Mouse (Mus musculus): ENCODE results near the gene Tbc1d30.

The Tbc1d30 gene

DNA sequence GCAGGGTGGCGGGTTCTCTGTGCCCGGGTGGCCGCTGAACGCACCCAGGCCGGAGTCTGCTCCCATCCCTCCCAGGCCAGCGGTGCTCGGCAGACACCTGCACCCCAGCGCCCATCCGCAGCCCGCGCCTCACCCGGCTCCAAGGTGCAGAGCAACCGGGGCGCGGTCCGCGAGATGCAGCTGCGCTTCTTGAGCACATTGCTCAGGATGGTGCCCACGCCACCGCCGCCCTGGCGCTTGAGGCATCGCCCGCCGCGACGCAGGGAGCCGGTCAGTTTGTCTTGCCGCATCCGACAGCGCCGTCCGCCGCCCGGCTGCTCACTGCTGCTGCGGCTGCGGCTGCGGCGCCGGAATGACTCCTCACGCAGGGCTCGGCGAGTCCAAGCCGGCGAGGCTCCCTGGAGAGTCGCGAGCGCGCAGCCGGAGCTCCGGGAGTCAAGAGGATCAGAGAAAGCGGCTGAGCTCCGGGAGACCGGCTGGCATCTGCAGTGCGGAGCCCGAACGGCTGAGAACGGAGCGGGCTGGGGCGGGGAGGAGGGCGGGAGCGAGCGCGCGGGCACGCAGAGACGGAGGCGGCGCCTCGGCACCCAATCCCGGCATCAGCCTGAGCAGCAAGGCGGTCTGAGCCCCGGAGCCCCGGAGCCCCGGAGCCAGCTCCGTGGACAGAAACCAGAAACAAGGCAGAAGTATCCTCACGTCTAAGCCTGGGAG, 40.4 kb downstream of the Tbc1d30 start:
- DNase-seq (ENCODE audit: low spot score), result peak; percentile 74

DNA sequence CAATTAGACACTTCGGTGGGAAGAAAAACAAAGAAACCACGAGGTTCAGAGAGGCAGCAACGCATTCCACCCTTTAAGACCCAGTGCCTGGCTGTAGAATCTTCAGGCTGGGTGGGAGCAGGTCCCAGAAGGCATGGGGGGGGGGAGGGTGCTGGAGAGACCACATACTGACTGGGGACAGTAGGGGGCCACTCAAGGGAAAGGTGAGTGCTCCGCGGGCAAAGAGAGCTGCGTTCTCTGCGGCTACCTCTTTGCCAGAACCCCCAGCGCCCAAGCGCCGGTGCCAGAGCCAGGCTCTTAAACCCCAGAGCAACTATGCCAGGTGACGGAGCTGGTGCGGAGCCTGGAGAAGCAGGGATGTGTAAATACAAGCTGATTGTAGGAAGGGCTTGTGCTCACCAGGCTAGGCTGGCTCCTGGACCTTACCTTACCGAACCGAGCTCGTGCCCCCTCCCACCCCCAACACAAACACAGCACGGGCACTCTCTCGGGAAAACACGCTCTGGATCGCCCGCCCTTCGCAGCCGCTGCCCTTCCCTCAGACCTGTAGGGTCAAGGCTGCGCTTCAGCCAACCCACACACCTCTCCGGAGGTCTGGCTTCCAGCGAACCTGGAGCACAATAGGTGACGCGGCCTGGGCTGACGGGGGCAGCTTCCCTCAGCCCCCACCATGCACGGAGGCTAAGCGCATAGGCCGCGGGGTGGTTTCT, 41.1 kb downstream of the Tbc1d30 start:
- no peak for DNase-seq (ENCODE audit: low spot score)

DNA sequence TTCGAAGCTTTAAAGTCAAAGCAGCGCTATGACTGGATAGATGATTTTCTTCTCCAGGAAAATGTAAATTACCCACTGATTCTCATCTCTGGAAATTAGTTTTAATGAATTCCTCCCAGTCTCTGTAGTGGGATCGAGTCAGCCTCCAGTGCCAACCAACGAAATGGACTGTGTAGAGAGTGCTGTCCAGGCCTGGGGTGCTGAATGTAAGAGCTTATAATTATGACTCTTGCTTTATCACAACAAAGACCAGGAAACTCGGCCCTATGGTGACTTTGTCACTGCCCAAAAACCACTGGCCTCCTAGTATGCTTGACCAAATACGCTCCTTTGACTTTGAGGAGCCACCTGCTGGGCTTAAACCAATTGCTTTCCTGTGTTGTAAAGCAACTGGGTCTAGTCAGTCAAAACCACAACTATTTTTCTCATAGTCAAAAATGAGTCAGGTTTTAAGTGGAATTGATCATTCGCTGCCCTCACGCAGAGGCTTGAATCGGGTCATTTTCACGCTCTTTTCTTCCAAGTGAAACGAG, 41.9 kb downstream of the Tbc1d30 start:
- no peak for DNase-seq (ENCODE audit: low spot score)

DNA sequence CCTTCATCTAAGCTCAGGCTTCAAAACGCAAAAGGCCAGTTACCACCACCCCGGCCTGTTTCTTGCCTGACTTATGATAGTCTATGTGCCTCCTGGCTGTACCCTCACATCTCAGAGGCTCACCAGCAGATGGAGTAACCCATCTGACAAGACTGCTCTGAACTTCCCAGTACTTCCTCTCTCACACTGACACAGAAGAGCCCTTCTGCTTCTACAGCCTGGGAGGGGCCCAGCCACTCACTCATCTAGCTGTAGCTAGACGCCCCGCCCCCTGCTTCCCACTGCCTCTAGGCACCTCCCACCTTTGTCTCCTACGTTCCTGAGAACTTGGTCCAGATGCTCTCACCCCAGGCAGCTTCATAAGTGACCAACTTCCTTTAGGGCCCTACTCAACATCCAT, 45.6 kb downstream of the Tbc1d30 start:
- peak; percentile 54 for DNase-seq (ENCODE audit: low spot score)

DNA sequence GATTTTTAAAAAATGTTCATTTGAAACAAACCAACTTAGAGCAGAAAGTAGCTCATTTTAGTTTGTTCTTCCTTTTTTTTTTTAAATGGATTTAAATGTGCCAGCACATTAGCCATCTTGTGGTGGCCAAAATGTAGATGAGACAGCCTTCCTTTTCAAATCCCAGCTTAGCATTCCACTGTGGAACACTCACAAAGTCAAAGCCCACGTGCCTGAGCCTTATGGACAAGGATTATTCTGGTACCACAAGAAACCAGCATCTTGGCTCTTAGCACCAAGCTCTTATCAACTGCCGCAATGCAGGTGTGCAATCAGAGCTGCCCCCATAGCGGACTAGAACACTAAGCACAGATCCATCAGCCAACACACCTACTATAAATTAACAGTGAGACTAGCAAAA, 47.5 kb downstream of the Tbc1d30 start:
- no peak for DNase-seq (ENCODE audit: low spot score)

DNA sequence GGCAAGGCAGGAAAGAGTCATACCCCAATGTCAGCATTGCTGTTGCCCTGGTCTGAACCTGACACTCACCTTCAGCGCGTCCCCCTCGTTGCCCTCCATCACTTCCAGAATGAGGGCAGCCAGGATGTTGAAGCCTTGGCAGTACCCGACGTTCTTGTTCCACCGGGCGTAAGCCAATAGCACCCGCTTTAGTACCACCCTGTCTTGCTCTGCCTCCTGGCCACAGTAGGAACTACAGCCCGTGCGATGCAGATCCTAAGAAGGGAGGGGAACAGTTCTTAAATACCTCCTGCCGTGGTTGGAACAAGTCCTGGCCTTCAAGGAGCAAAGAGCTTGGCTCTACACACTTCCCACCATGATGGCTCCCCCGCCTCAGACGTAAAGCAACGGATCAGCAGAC, 49.2 kb downstream of the Tbc1d30 start:
- no peak for DNase-seq (ENCODE audit: low spot score)

DNA sequence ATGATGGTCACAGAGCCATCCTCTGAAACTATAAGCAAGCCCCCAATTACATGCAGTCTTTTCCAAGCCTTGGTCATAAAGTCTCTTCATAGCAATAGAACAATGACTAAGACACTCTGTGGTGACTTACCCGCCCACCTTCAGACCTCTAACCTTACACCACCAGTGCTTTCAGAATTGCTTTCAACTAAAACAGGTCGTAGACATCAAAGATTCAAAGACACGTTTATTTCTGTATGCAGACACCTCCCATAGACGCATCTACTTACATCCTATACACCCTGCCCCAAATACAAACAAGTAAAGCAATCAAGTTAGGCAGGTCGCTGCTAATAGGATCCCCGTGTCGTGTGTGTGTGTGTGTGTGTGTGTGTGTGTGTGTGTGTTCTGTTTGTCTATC, 50.4 kb downstream of the Tbc1d30 start:
- no peak for DNase-seq (ENCODE audit: low spot score)

DNA sequence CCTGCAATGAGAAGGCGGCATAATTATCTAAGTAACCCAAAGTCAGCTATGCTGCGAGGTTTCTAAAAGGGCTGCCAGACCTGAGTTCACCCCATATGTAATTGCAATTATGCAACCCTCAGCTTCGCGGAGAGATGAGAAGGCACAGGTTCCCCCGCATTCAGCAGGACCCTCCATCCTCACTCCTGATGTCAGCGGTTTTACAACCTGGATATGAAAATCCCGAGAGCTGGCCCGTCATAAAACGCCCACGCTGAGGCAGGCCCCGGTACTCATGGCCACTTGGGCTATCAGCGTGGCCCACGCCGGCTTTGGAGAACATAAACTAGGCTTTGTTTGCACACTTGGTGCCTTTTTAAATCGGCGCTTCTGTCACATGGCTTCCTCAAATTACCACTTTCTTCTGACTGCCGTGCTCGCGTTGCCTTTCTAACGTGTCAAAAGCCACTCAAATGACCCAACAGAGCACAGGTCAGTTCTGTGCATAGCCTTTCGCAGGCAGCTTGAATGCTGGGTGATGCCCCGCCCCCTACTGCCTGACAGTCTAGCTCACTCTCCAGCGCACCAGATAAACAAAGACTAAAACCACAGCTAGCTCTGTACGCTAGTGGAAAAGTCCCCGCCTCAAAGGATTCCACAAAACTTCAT, 53.9 kb downstream of the Tbc1d30 start:
- DNase-seq (ENCODE audit: low spot score), result no peak

DNA sequence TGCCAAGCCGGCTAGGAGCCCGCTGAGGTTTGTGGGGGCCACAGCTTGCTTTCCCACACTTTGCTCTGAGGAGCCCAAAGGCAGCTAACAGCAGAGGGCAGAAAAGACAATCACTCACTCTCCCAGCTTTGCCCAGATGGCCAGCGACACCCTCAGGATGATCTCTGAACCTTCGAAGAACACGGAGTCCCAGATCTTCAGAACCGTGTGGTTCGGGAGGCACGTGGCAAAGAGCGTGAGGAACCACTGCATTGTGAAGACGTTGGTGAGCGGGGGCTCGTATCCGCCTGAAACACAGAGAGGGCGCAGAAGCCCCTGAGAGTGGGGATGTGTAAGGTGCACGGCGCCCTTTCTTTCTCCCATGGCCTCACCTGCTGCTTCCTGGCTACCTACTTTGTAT, 56.6 kb downstream of the Tbc1d30 start:
- no peak for DNase-seq (ENCODE audit: low spot score)

DNA sequence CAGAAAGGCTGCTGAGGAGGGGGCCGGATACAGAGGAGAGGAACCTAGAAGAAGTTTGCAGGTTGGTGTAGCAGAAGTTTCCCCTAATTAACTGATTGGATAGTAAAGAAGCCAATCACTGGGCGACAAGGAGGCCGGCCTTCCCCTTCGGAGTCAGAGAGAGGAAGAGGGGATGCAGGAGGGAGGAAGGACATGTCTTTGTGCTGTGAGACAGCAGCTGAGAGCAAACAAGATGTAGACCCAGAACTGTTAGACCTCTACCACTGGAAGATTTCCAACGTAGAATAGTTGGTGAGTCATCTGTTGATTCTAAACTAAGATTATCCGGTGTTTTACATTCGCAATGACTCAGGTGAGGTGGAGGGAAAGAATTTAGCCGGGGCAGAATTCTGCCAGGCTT, 57.2 kb downstream of the Tbc1d30 start:
- DNase-seq (ENCODE audit: low spot score), result no peak

DNA sequence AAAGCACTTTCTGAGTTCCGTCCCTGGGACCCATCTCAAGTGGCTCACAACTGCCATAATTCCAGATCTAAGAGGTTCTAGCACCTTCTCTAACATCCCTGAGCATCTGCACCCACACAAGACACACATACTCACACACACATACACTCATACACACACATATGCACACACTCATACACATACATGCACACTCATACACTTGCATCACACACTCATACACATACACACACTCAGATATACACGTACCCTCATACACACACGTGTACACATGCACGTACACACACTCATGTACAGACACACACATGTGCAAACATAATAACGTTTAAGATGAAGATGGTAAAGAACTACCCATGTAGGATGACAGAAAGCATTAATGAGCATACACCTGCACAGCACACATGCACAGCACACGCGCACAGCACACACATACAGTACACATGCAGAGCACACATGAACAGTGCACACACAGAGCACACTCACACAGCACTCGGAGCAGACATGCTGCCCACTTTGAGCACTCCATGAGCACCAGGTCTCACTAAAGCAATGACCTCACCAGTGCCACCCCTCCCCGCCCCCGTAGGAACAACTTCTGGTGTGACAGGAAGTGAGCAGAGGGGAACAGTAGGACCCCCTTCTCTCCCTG, 59.7 kb downstream of the Tbc1d30 start:
- no peak for DNase-seq (ENCODE audit: low spot score)

DNA sequence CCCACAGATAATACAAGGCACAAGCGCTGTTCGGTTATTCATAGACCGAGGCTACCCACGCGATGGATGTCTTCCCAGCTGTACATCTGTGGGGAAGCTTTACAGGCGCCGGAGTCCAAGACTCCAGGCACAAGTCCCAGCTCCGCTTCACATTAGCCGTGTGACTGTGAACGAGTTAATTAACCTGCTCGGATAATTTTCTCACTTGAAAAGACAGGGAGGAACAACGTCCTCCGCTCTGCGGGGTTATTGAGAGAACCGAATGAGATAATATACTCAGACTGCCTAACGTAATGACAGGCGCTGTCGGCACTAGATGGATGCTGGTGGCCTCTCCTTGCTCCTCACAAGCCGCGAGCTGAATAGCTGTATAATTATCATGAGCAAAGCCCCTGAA, 60.4 kb downstream of the Tbc1d30 start:
- DNase-seq (ENCODE audit: low spot score), result peak; percentile 75

DNA sequence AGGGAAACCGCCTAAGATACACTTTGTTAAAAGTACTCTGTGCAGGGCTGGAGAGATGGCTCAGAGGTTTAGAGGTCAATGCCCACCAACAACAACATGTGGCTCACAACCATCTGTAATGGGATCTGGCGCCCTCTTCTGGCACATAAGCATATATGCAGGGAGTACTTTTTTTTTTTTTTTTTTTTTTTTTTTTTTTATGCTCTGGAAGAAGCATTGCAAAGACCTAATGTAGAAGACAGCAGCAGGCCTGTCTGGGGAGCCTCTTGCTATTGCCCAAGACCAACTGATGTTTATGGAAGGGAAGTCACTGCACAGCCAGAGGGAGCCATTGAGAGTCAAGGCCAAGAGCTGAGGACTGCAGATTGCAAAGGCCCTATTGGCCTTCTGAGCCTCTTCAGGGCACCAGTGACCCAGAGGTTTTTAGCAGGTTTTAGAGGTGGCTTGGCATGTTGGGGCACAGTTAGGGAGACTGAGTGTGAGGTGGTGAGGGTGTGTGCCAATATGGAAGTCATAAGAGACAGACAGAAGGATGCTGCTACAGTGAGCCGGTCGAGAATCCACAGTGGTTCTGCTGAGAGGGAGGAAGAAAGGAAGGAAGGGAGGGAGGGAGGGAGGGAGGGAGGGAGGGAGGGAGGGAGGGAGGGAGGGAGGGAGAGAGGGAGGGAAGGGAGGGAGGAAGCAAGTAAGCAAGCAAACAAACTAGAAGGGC, 61.0 kb downstream of the Tbc1d30 start:
- no peak for DNase-seq (ENCODE audit: low spot score)

DNA sequence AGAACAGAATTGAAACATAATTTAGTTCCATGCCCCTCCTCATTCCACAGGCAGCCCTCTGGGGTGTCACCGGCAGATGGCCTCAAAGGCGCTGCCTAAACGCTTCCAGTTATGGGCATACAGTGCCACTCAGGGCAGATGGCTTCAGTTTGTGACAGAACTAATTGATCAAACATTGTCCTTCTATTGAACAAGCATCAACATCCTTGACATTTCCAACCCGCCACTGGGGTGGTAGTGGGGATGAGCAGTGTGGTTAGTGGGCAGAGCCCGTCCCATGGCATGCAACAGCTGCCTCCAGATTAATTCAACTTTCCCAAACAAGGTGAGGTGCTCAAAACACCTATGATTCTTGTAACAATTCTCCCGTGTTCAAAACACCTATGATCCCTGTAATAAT, 68.2 kb downstream of the Tbc1d30 start:
- no peak for DNase-seq (ENCODE audit: low spot score)

DNA sequence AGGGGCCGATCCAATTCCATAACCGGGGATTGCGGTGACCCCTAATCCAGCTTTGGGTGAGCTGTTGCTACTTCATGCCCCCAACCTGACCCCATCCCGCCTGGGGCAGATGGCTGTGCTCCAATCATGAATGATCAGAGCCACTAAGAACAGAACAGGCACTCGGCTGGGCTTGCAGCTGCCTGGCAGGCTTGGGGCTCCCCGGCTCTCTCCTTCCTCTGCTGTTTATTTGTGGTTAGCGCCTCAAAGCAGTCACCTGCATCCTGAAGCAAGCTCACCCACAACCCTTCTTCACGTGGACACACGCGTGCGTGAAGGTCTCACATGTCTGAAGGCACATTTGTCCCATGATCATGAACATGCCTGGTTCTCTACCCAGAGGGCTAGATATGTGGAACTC, 68.6 kb downstream of the Tbc1d30 start:
- no peak for DNase-seq (ENCODE audit: low spot score)

DNA sequence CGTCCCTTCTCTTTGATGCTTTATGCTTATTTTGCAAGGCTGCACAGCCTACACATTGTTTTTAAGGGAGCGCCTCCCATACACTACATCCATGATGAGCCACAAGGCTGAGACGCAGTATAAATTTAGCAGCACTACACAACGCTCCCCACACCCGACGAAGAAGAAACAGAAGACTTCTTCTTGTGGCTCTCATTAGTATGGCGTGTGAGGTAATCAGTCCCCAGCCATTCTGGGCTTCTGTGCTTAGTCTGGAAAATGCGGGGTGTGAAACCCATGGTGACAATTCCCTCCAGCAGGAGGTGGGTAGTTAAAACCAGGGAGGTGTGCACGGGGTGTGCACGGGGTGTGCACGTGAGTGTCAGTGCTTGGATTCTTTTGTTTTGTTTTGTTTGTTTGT, 70.1 kb downstream of the Tbc1d30 start:
- DNase-seq (ENCODE audit: low spot score), result no peak

DNA sequence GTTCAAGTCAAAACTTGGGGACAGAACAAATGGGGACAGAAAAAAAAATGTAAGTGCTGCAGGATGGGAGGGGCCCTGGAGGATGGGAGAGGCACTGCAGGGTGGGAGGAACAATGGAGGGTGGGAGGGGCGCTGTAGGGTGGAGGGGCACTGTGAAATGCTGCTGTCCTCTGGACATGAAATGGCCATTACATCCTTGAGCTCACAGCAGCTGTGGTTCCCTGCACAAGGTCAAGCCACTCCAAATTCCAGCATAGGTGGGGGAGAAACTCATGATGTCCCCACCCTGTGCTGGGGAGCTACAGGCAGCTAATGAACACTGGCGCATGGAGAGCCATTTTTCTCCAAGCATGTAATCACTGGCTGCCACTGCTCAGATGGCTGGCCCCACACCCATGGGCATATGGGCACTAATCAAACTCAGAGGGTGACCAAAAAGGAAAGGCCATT, 74.0 kb downstream of the Tbc1d30 start:
- DNase-seq (ENCODE audit: low spot score), result no peak

DNA sequence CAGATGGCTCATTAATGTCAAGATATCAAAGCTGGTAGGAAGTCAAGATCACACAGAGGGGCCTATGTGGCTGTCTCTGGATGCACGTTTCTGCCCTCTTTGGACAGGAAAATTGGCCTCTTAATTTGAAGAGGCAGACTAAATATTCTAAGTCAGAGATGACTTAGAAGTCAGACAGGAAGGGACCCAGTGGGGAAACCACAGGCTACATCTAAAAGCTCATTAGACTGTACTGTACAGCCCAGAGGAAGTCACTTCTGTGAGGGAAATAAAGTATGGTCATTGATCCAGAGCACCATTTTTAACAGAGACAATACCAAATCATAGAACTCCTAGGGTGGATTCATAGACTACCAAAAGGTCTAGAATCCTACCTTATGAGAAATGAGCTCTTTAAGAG, 76.1 kb downstream of the Tbc1d30 start:
- DNase-seq (ENCODE audit: low spot score), result no peak

DNA sequence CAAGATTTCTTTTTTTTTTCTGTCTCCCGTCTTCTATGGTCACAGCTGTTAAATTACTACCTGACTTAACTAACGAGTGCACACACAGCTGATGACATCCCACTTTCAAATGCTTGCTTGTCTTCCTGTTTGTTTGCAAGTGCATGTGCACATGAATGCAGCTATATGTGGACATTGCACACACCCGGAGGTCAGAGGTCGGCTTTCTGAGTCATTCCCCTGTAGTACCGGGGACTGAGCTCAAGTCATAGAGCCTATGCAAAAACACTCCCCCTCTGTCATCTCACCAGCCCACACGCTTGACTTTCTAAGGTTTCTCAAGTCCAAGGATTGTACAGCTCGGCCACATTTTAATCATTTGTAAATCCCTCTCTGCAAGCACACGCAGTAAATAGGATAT, 80.1 kb downstream of the Tbc1d30 start:
- no peak for DNase-seq (ENCODE audit: low spot score)

DNA sequence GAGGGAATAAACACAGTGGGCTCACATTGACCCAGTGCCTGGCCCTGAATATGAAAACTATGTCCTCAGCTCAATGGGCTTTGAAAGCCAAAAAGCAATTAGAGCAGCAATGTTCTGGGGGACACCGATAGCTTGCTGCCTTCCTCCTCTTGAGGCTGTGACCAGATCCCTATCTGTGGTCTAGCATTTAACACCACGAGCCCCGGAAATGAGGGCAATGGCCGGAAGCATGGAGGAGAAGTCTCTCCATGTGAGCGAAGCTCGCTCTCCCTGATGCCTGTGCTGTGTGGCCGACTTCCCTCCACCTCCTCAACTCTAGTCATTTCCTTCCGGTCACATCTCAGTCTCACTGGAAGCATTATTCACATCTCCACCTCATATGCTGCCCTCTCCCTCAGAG, 82.3 kb downstream of the Tbc1d30 start:
- no peak for DNase-seq (ENCODE audit: low spot score)

DNA sequence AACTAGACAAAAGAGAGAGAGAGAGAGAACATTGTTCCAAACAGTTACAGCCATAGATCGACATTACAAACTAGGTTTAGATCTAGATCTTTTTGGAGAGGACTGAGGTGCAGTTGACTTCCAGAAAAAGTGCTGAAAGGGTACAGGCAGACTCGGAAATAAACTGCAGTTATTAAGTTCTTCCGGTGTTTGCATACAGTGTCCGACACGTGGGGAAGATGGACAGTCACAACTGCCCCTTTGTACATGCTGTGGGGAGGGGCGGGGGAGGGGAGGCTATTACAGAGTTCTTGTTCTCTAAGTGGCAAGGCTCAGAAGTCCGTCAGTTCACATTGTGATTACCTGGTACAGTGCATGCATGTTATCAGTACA, 86.9 kb downstream of the Tbc1d30 start:
- no peak for DNase-seq (ENCODE audit: low spot score)
